ENCODE assay signal across 8 mouse cellular contexts in genomic region chr2:120562859-120563234, GRCm38 (mm10). TPM values are rescaled to one million over a fixed set of nuclear protein-coding genes. Genes with fewer than 3 reads are reported as not detected.
DNase-seq lines count a peak whose midpoint lies in the region; ATAC-seq and TF ChIP-seq lines count a peak whose summit lies in the region.

No protein-coding gene starts in this region.

- WGBS in kidney, adult 2 months: 22% methylated on average over 9 of the region's 9 CpGs
- 27% methylated on average over 9 of the region's 9 CpGs for WGBS in hindbrain, embryonic 16.5 days
- WGBS in midbrain, embryonic 14.5 days: 25% methylated on average over 9 of the region's 9 CpGs

- H3K27ac ChIP-seq in kidney, adult 2 months (ENCODE audit: insufficient read depth, low read depth, low read length): no peak overlapping the region; the same call in 1 of the 2 replicates
- H3K27ac ChIP-seq in bone marrow macrophage, adult 2 months (ENCODE audit: insufficient read depth, low read depth, low read length): peak overlapping the region; percentile 72
- H3K27ac ChIP-seq in hindbrain, embryonic 16.5 days (ENCODE audit: low read depth, low read length): no peak overlapping the region
- H3K27ac ChIP-seq in midbrain, embryonic 14.5 days (replicated peaks; ENCODE audit: low read depth, low read length): 0 out of 2 replicates have a peak overlapping the region, but pooled peaks have one; percentile 83

- H3K36me3 ChIP-seq in kidney, adult 2 months (ENCODE audit: control insufficient read depth, insufficient read depth, low read length): no peaks in the 10 kb centered on the region
- H3K36me3 ChIP-seq in hindbrain, embryonic 16.5 days (ENCODE audit: control insufficient read depth, insufficient read depth, low read length): no peaks in the 10 kb centered on the region
- H3K36me3 ChIP-seq in midbrain, embryonic 14.5 days (ENCODE audit: control insufficient read depth, insufficient read depth, low read length): no peaks in the 10 kb centered on the region

- TF ChIP-seq POLR2A in kidney, adult 2 months (IDR thresholded peaks at IDR 0.05; ENCODE audit: low read depth, low read length): no peak
- TF ChIP-seq POLR2A in bone marrow macrophage, adult 2 months (IDR thresholded peaks at IDR 0.05; ENCODE audit: borderline replicate concordance, low read depth, low read length): no peak

- TF ChIP-seq CTCF in kidney, adult 2 months (conservative IDR thresholded peaks at IDR 0.05; ENCODE audit: insufficient read depth, insufficient read length, low read depth, low read length): no peak
- TF ChIP-seq CTCF in bone marrow macrophage, adult 2 months (IDR thresholded peaks at IDR 0.05; ENCODE audit: low read depth, low read length): no peak

- H3K9ac ChIP-seq in hindbrain, embryonic 16.5 days (ENCODE audit: low read depth, low read length): peak overlapping the region; percentile 96
- peak overlapping the region; percentile 91 for H3K9ac ChIP-seq in midbrain, embryonic 14.5 days (replicated peaks; ENCODE audit: low read length)

- DNase-seq in kidney, adult 2 months: no peak
- DNase-seq in kidney, postnatal 4 days: no peak
- no peak for DNase-seq in midbrain, embryonic 14.5 days
- DNase-seq in Muller cell, postnatal 12 days (ENCODE audit: inconsistent ontology term): no peak
- no peak for DNase-seq in thymus, postnatal 14 days
- DNase-seq in cerebellum, adult 9-11 months: no peak

- peaks cover 7% of the 10 kb centered on the region; the same call in 1 of the 2 replicates for H3K4me1 ChIP-seq in kidney, adult 2 months (ENCODE audit: control insufficient read depth, insufficient read depth, low read length)
- H3K4me1 ChIP-seq in bone marrow macrophage, adult 2 months (ENCODE audit: control insufficient read depth, insufficient read depth, low read length): peaks cover 37% of the 10 kb centered on the region
- H3K4me1 ChIP-seq in hindbrain, embryonic 16.5 days (ENCODE audit: control insufficient read depth, insufficient read depth, low read depth, low read length): peaks cover 15% of the 10 kb centered on the region
- H3K4me1 ChIP-seq in midbrain, embryonic 14.5 days (ENCODE audit: control insufficient read depth, insufficient read depth, low read length): peaks cover 10% of the 10 kb centered on the region

- ATAC-seq in hindbrain, embryonic 16.5 days: no peak
- no peak for ATAC-seq in midbrain, embryonic 14.5 days (ENCODE audit: low FRiP score, low TSS enrichment)

- no peaks in the 10 kb centered on the region for H3K27me3 ChIP-seq in kidney, adult 2 months (replicated peaks; ENCODE audit: control insufficient read depth, insufficient read depth, low read length)
- no peaks in the 10 kb centered on the region for H3K27me3 ChIP-seq in hindbrain, embryonic 16.5 days (replicated peaks; ENCODE audit: control insufficient read depth, insufficient read depth, low read length)
- no peaks in the 10 kb centered on the region for H3K27me3 ChIP-seq in midbrain, embryonic 14.5 days (ENCODE audit: control insufficient read depth, insufficient read depth, low read length)

- H3K4me2 ChIP-seq in hindbrain, embryonic 16.5 days (ENCODE audit: low read length): peak overlapping the region; percentile 81
- H3K4me2 ChIP-seq in midbrain, embryonic 14.5 days (ENCODE audit: low read length): peak overlapping the region; percentile 81

- H3K4me3 ChIP-seq in kidney, adult 2 months (ENCODE audit: insufficient read depth, low read depth, low read length): peak overlapping the region; percentile 71; the same call in 1 of the 2 replicates
- H3K4me3 ChIP-seq in bone marrow macrophage, adult 2 months (ENCODE audit: insufficient read depth, low read length): peak overlapping the region; percentile 86
- peak overlapping the region; percentile 87 for H3K4me3 ChIP-seq in hindbrain, embryonic 16.5 days (ENCODE audit: low read length)
- H3K4me3 ChIP-seq in midbrain, embryonic 14.5 days (replicated peaks; ENCODE audit: low read depth, low read length): peak overlapping the region; percentile 92

- H3K9me3 ChIP-seq in hindbrain, embryonic 16.5 days (ENCODE audit: control insufficient read depth, low read length): no peaks in the 10 kb centered on the region
- H3K9me3 ChIP-seq in midbrain, embryonic 14.5 days (ENCODE audit: control insufficient read depth, low read length): no peaks in the 10 kb centered on the region

RNA-seq across cellular contexts. Expression of gene Zfp106, which starts 0.8 kb away (rescaled TPM):
- polyA plus RNA-seq in kidney, adult 2 months (2012; rRNA removed): 67.0 and 86.9 TPM in 2 replicates
- polyA plus RNA-seq in bone marrow macrophage, adult 2 months (2012; ENCODE audit: insufficient read depth, insufficient read length, missing spikeins): 66.2 and 79.1 TPM in 2 replicates
- 31.7 and 33.1 TPM in 2 replicates for polyA plus RNA-seq in hindbrain, embryonic 16.5 days (2015; fragmentation: Nextera tagmentation; extraction: Ambion mirVana)
- polyA plus RNA-seq in midbrain, embryonic 14.5 days (2014; fragmentation: Nextera tagmentation; extraction: Ambion mirVana): 46.6 and 53.6 TPM in 2 replicates

RNA-seq across cellular contexts. Expression of gene Snap23, which starts 4.6 kb away (rescaled TPM):
- 12.6 and 19.0 TPM in 2 replicates for polyA plus RNA-seq in kidney, adult 2 months (2012; rRNA removed)
- polyA plus RNA-seq in bone marrow macrophage, adult 2 months (2012; ENCODE audit: insufficient read depth, insufficient read length, missing spikeins): 248 and 266 TPM in 2 replicates
- 18.4 and 19.9 TPM in 2 replicates for polyA plus RNA-seq in hindbrain, embryonic 16.5 days (2015; fragmentation: Nextera tagmentation; extraction: Ambion mirVana)
- polyA plus RNA-seq in midbrain, embryonic 14.5 days (2014; fragmentation: Nextera tagmentation; extraction: Ambion mirVana): 11.9 and 20.2 TPM in 2 replicates

RNA-seq across cellular contexts. Expression of gene Haus2, which starts 46.3 kb away (rescaled TPM):
- polyA plus RNA-seq in kidney, adult 2 months (2012; rRNA removed): 2.4 and 3.2 TPM in 2 replicates
- 9.5 and 10.3 TPM in 2 replicates for polyA plus RNA-seq in bone marrow macrophage, adult 2 months (2012; ENCODE audit: insufficient read depth, insufficient read length, missing spikeins)
- polyA plus RNA-seq in hindbrain, embryonic 16.5 days (2015; fragmentation: Nextera tagmentation; extraction: Ambion mirVana): 25.3 and 26.8 TPM in 2 replicates
- polyA plus RNA-seq in midbrain, embryonic 14.5 days (2014; fragmentation: Nextera tagmentation; extraction: Ambion mirVana): 27.4 and 32.6 TPM in 2 replicates

RNA-seq across cellular contexts. Expression of gene Lrrc57, which starts 46.5 kb away (rescaled TPM):
- polyA plus RNA-seq in kidney, adult 2 months (2012; rRNA removed): 10.3 and 10.6 TPM in 2 replicates
- 17.5 and 18.3 TPM in 2 replicates for polyA plus RNA-seq in bone marrow macrophage, adult 2 months (2012; ENCODE audit: insufficient read depth, insufficient read length, missing spikeins)
- 35.8 and 37.6 TPM in 2 replicates for polyA plus RNA-seq in hindbrain, embryonic 16.5 days (2015; fragmentation: Nextera tagmentation; extraction: Ambion mirVana)
- 25.1 and 26.5 TPM in 2 replicates for polyA plus RNA-seq in midbrain, embryonic 14.5 days (2014; fragmentation: Nextera tagmentation; extraction: Ambion mirVana)

Comparison
In these comparisons a context has a peak if more than half of its experiments do, and no peak if none do; other contexts are left out.
1. H3K27ac ChIP-seq: peak in bone marrow macrophage, adult 2 months (single experiment) and midbrain, embryonic 14.5 days (single experiment); none in kidney, adult 2 months (single experiment) and hindbrain, embryonic 16.5 days (single experiment).
2. RNA of gene Snap23, which starts 4.6 kb away (polyA plus RNA-seq): 248 to 266 TPM in bone marrow macrophage, adult 2 months; 11.9 to 20.2 TPM in midbrain, embryonic 14.5 days, 12.6 to 19.0 TPM in kidney, adult 2 months and 18.4 to 19.9 TPM in hindbrain, embryonic 16.5 days; every median in the first group is over 10 times any median in the second.
3. Peak in every context shown above with its lines, with median percentiles within 50 percentile points of each other: H3K4me3 ChIP-seq.